Mouse (Mus musculus): ENCODE measurements around the gene Blvrb.
A peak's percentile ranks its signal among the peaks of the same experiment; 100 is the strongest.

GRCm38 (mm10) chr7:27449256-27449862, 1.6 kb downstream of the Blvrb start:
- peak; percentile 59; the same call in 1 of the 2 replicates for TF ChIP-seq CTCF (IDR thresholded peaks at IDR 0.05; ENCODE audit: borderline replicate concordance, insufficient read depth, low read depth, low read length)
- TF ChIP-seq POLR2A (IDR thresholded peaks at IDR 0.05; ENCODE audit: borderline replicate concordance, insufficient read depth, low read length): no peak

Measured in cerebellum, adult 2 months (tissue).